Mouse (Mus musculus): ENCODE results near the gene Taar7a. TPM values are rescaled to one million over a fixed set of nuclear protein-coding genes. Genes with fewer than 3 reads are reported as not detected.

The Taar7a gene
- polyA plus RNA-seq (2015; fragmentation: Nextera tagmentation; extraction: Ambion mirVana) = not detected in 2 replicates

GRCm38 (mm10) chr10:23993381-23993780 is at the start of gene Taar7a:
Taar7a (minus strand) TSS chr10:23993481.
- no peaks in the 10 kb centered on the region for H3K36me3 ChIP-seq
- H3K9ac ChIP-seq = no peak within 1 kb of the TSS
- no peaks in the 10 kb centered on the region for H3K27me3 ChIP-seq
- 86% methylated on average over 3 of the region's 3 CpGs for WGBS
- H3K4me1 ChIP-seq = no peaks in the 10 kb centered on the region
- ATAC-seq (replicated peaks; ENCODE audit: low FRiP score) = no peak
- no peaks in the 10 kb centered on the region for H3K9me3 ChIP-seq (replicated peaks)
- H3K4me2 ChIP-seq = no peak within 1 kb of the TSS
- no peak within 1 kb of the TSS for H3K27ac ChIP-seq
- no peak within 1 kb of the TSS for H3K4me3 ChIP-seq (replicated peaks)

DNA sequence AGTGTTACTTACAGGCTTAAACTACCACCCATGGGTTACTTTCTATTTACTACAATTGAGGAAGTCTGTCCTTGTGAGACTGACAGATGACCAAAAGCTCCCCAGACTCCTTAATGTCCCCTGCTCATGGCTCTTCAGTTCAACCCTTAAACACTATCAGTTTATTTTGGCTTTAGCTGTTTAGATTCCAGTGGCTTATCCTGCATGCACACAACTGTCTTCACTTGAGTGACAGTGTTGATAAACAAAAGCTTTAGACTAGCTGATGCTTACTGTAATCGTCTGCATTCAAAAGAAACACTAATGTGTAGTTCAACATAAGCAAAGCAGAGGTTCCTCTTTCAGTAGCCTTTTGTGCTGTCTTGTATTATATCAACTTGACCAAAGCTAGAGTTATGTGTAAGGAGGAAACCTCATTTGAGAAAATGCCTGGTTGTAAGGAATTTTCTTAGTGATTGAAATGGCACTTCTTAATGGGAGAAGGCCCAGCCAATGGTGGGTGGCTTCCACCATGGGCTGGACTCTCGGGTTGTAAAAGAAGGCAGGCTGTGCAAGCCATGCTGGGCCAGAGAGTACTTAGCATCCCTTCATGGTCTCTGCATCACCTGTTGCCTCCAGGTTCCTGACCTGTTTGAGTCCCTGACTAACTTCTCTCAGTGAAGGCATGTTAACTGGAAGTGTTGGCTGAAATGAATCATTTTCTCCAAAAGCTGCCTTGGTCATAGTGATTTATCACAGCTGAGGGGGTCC is 47.0 kb upstream of the Taar7a start:
- whole genome bisulfite sequencing = 78% methylated on average over 2 of the region's 2 CpGs
- no peak for ATAC-seq (replicated peaks; ENCODE audit: low FRiP score)

DNA sequence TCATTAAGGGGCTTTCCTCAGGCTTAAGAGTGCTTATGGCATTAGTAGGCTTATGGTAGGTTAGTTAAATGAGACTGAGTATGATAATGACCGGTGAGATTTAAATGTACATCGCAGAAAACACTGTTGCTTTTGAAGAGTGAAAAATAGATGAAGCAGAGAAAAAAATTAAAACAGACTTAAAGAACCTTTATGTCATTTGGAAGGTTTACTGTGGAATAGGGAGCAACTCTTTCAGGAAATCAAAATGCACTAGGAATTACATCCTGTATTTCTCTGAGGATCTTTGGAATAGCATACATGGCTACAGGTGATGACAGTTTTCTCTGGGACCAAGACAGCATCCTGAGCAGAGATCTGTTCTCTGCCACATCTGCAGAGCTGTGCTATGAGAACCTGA is 44.0 kb upstream of the Taar7a start, which contains the start of gene Taar7e:
Taar7e (plus strand) TSS at position 301 of the 400 bp plus-strand sequence.
- Histone ChIP-seq H3K4me1 (no peaks in the 10 kb centered on the region), H3K4me3 (replicated peaks) (no peak within 1 kb of the TSS), H3K36me3 (no peaks in the 10 kb centered on the region), H3K27ac (no peak within 1 kb of the TSS), H3K9me3 (replicated peaks) (no peaks in the 10 kb centered on the region), H3K4me2 (no peak within 1 kb of the TSS), H3K27me3 (no peaks in the 10 kb centered on the region), H3K9ac (no peak within 1 kb of the TSS)
- ATAC-seq (replicated peaks; ENCODE audit: low FRiP score) = no peak
- WGBS = 89% methylated on average over 2 of the region's 2 CpGs

More for the DNA sequence above, 47.0 kb upstream of the Taar7a start:
- Histone ChIP-seq H3K27ac (no peak overlapping the region), H3K4me3 (replicated peaks) (no peak overlapping the region), H3K4me1 (no peaks in the 10 kb centered on the region), H3K9ac (no peak overlapping the region), H3K36me3 (no peaks in the 10 kb centered on the region), H3K27me3 (no peaks in the 10 kb centered on the region), H3K9me3 (replicated peaks) (no peaks in the 10 kb centered on the region), H3K4me2 (no peak overlapping the region)

DNA sequence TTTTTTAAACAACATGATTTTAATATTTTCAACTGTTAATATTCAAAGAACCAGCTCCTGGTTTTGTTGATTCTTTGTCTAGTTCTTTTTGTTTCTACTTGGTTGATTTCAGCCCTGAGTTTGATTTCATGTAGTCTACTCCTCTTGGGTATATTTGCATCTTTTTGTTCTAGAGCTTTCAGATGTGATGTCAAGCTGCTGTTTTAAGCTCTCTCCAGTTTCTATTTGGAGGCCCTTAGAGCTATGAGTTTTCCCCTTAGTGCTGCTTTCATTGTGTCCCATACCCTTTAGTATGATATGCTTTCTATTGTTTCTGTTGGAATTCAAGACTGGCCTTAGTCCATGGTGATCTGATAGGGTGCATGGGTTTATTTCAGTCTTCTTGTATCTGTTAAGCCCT is 38.1 kb upstream of the Taar7a start:
- H3K9ac ChIP-seq = no peak overlapping the region
- H3K4me2 ChIP-seq = no peak overlapping the region
- no peaks in the 10 kb centered on the region for H3K27me3 ChIP-seq
- no peaks in the 10 kb centered on the region for H3K9me3 ChIP-seq (replicated peaks)
- no peak overlapping the region for H3K4me3 ChIP-seq (replicated peaks)
- no peak overlapping the region for H3K27ac ChIP-seq
- ATAC-seq (replicated peaks; ENCODE audit: low FRiP score) = no peak
- no peaks in the 10 kb centered on the region for H3K4me1 ChIP-seq
- no peaks in the 10 kb centered on the region for H3K36me3 ChIP-seq

- H3K27me3 ChIP-seq = no peaks in the 10 kb centered on the region
- no peaks in the 10 kb centered on the region for H3K9me3 ChIP-seq (replicated peaks)
- no peak within 1 kb of the TSS for H3K27ac ChIP-seq
- no peaks in the 10 kb centered on the region for H3K4me1 ChIP-seq
- no peak within 1 kb of the TSS for H3K9ac ChIP-seq
- no peak within 1 kb of the TSS for H3K4me3 ChIP-seq (replicated peaks)
- ATAC-seq (replicated peaks; ENCODE audit: low FRiP score) = no peak
- no peak within 1 kb of the TSS for H3K4me2 ChIP-seq
- no peaks in the 10 kb centered on the region for H3K36me3 ChIP-seq
Measured at GRCm38 (mm10) chr10:24026922-24027321, 33.6 kb upstream of the Taar7a start, which contains the start of gene Taar7d. Taar7d (plus strand) TSS chr10:24027222.

- Histone ChIP-seq H3K4me3 (replicated peaks) (no peak overlapping the region), H3K36me3 (no peaks in the 10 kb centered on the region), H3K27ac (no peak overlapping the region), H3K9me3 (replicated peaks) (no peaks in the 10 kb centered on the region), H3K4me1 (no peaks in the 10 kb centered on the region), H3K9ac (no peak overlapping the region), H3K27me3 (no peaks in the 10 kb centered on the region), H3K4me2 (no peak overlapping the region)
- 81% methylated on average over 1 of the region's 1 CpGs for WGBS
- no peak for ATAC-seq (replicated peaks; ENCODE audit: low FRiP score)
Measured at GRCm38 (mm10) chr10:24008143-24008542, 14.9 kb upstream of the Taar7a start.

DNA sequence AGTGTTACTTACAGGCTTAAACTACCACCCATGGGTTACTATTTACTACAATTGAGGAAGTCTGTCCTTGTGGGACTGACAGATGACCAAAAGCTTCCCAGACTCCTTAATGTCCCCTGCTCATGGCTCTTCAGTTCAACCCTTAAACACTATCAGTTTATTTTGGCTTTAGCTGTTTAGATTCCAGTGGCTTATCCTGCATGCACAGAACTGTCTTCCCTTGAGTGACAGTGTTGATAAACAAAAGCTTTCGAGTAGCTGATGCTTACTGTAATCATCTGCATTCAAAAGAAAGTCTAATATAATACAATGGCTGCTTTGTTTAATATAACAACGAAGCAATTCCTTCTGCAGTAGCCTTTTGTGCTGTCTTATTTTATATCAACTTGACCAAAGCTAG is 13.8 kb upstream of the Taar7a start:
- Histone ChIP-seq H3K9ac (no peak overlapping the region), H3K4me2 (no peak overlapping the region), H3K4me1 (no peaks in the 10 kb centered on the region), H3K27ac (no peak overlapping the region), H3K9me3 (replicated peaks) (no peaks in the 10 kb centered on the region), H3K4me3 (replicated peaks) (no peak overlapping the region), H3K36me3 (no peaks in the 10 kb centered on the region), H3K27me3 (no peaks in the 10 kb centered on the region)
- WGBS = 62% methylated on average over 2 of the region's 2 CpGs
- ATAC-seq (replicated peaks; ENCODE audit: low FRiP score) = no peak

DNA sequence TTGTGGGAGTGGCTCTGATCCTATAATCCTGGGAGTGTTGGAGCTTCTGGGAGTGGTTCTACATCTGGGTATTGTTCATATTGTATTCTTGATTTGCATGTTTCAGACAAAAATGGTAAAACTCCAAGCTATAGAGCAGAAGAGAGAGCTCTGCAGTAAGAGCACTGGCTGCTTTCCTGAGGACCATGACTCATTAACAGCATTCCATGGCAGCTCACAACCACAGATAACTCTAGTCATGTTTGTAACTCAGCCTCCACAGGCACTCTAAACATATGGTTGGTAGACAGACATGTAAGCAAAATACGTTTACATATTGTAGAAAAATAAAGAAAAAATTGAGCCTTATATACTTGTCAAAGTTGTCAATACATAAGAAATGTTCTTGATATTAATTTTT is 13.2 kb upstream of the Taar7a start:
- H3K36me3 ChIP-seq = no peaks in the 10 kb centered on the region
- no peaks in the 10 kb centered on the region for H3K9me3 ChIP-seq (replicated peaks)
- H3K4me2 ChIP-seq = no peak overlapping the region
- 84% methylated on average over 1 of the region's 1 CpGs for WGBS
- no peak overlapping the region for H3K27ac ChIP-seq
- H3K27me3 ChIP-seq = no peaks in the 10 kb centered on the region
- H3K9ac ChIP-seq = no peak overlapping the region
- no peaks in the 10 kb centered on the region for H3K4me1 ChIP-seq
- ATAC-seq (replicated peaks; ENCODE audit: low FRiP score) = no peak
- no peak overlapping the region for H3K4me3 ChIP-seq (replicated peaks)

DNA sequence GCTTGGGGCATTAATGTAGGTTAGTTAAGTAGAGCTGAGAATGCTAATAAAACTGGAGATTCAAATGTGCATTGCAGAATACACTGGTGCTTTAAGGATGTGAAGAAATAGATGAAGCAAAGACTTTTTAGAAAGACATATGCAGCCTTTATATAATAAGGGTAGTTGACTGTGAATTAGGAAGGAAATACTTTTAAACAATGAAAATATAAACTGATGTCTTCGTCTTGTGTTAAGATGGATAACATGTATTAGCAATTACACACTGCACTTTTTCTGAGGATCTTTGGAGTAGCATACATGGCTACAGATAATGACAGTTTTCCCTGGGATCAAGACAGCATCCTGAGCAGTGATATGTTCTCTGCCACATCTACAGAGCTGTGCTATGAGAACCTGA is 6.4 kb upstream of the Taar7a start, which contains the start of gene Taar7b:
Taar7b (plus strand) TSS at position 301 of the 400 bp plus-strand sequence.
- Histone ChIP-seq H3K4me3 (replicated peaks) (no peak within 1 kb of the TSS), H3K27ac (no peak within 1 kb of the TSS), H3K4me1 (no peaks in the 10 kb centered on the region), H3K36me3 (no peaks in the 10 kb centered on the region), H3K4me2 (no peak within 1 kb of the TSS), H3K9me3 (replicated peaks) (no peaks in the 10 kb centered on the region), H3K27me3 (no peaks in the 10 kb centered on the region), H3K9ac (no peak within 1 kb of the TSS)
- ATAC-seq (replicated peaks; ENCODE audit: low FRiP score) = no peak
- 86% methylated on average over 1 of the region's 1 CpGs for WGBS

DNA sequence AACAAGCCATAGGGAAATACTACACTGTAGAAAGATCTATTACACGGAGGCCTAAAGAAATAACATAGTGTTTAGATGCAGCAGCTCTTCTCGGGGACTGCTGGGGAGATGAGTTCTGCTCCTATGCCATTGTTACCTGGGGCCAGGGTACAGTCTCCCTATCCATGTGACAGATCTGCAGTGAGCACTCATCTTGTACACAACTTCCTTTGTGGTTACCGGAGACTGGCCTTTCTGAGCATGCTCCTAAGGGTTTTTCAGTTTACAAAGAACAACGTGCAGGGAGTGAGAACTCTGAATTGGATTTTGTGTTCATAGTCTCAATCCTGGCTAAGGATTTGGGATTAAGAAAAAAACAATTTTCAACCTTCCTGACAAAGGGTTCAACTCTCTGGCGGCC is 6.9 kb downstream of the Taar7a start:
- H3K4me2 ChIP-seq = no peak overlapping the region
- no peaks in the 10 kb centered on the region for H3K4me1 ChIP-seq
- H3K9me3 ChIP-seq (replicated peaks) = no peaks in the 10 kb centered on the region
- WGBS = 80% methylated on average over 5 of the region's 5 CpGs
- no peaks in the 10 kb centered on the region for H3K27me3 ChIP-seq
- no peak overlapping the region for H3K4me3 ChIP-seq (replicated peaks)
- no peak overlapping the region for H3K9ac ChIP-seq
- ATAC-seq (replicated peaks; ENCODE audit: low FRiP score) = no peak
- no peaks in the 10 kb centered on the region for H3K36me3 ChIP-seq
- H3K27ac ChIP-seq = no peak overlapping the region

GRCm38 (mm10) chr10:23985546-23985945 is 7.7 kb downstream of the Taar7a start, which contains the start of gene Taar6:
Taar6 (minus strand) TSS chr10:23985646.
- Histone ChIP-seq H3K9ac (no peak within 1 kb of the TSS), H3K9me3 (replicated peaks) (no peaks in the 10 kb centered on the region), H3K36me3 (no peaks in the 10 kb centered on the region), H3K27me3 (no peaks in the 10 kb centered on the region), H3K4me2 (no peak within 1 kb of the TSS), H3K4me3 (replicated peaks) (no peak within 1 kb of the TSS), H3K27ac (no peak within 1 kb of the TSS), H3K4me1 (no peaks in the 10 kb centered on the region)
- 75% methylated on average over 8 of the region's 8 CpGs for WGBS
- ATAC-seq (replicated peaks; ENCODE audit: low FRiP score) = no peak

GRCm38 (mm10) chr10:23978901-23979705 is 14.2 kb downstream of the Taar7a start:
- H3K4me1 ChIP-seq = no peaks in the 10 kb centered on the region
- no peaks in the 10 kb centered on the region for H3K9me3 ChIP-seq (replicated peaks)
- no peak overlapping the region for H3K4me2 ChIP-seq
- no peaks in the 10 kb centered on the region for H3K36me3 ChIP-seq
- ATAC-seq (replicated peaks; ENCODE audit: low FRiP score) = peak; percentile 73
- 0 out of 2 replicates have a peak, but pooled peaks cover 2% of the 10 kb centered on the region for H3K27me3 ChIP-seq
- no peak overlapping the region for H3K9ac ChIP-seq
- H3K4me3 ChIP-seq (replicated peaks) = no peak overlapping the region
- H3K27ac ChIP-seq = no peak overlapping the region
- 51% methylated on average over 16 of the region's 16 CpGs for whole genome bisulfite sequencing

Data from kidney, embryonic 15.5 days (tissue).